Mouse (Mus musculus): Measurements from ENCODE around the gene Mrpl37. TPM values are rescaled to one million over a fixed set of nuclear protein-coding genes. Genes with fewer than 3 reads are reported as not detected.

The Mrpl37 gene
- total and polyA plus RNA-seq, 3 experiments: 53.5 to 123 (median 53.6) TPM

Other genes with a start within 250 kb of the Mrpl37 start
- gene Ssbp3, start 156.2 kb downstream of the Mrpl37 start, total RNA-seq (2012; rRNA removed): 32.4 and 34.2 TPM in 2 replicates
- 76.2 and 76.5 TPM in 2 replicates for gene Ssbp3, start 156.2 kb downstream of the Mrpl37 start, total RNA-seq (2014; rRNA removed)
- gene Ssbp3, start 156.2 kb downstream of the Mrpl37 start, polyA plus RNA-seq (2012; ENCODE audit: insufficient read length, low read depth): 125 and 129 TPM in 2 replicates
- 14.0 and 16.4 TPM in 2 replicates for gene Cyb5rl, start 120 bp upstream of the Mrpl37 start, total RNA-seq (2012; rRNA removed)
- 22.7 and 23.4 TPM in 2 replicates for gene Cyb5rl, start 120 bp upstream of the Mrpl37 start, total RNA-seq (2014; rRNA removed)
- 19.3 and 24.9 TPM in 2 replicates for gene Cyb5rl, start 120 bp upstream of the Mrpl37 start, polyA plus RNA-seq (2012; ENCODE audit: insufficient read length, low read depth)
- gene Cdcp2, start 30.0 kb upstream of the Mrpl37 start, total RNA-seq (2012; rRNA removed): 9.9 and 13.4 TPM in 2 replicates
- gene Cdcp2, start 30.0 kb upstream of the Mrpl37 start, total RNA-seq (2014; rRNA removed): 6.6 and 6.9 TPM in 2 replicates
- gene Cdcp2, start 30.0 kb upstream of the Mrpl37 start, polyA plus RNA-seq (2012; ENCODE audit: insufficient read length, low read depth): 14.7 and 16.9 TPM in 2 replicates
- 54.4 and 71.8 TPM in 2 replicates for gene Tmem59, start 111.5 kb upstream of the Mrpl37 start, total RNA-seq (2012; rRNA removed)
- gene Tmem59, start 111.5 kb upstream of the Mrpl37 start, total RNA-seq (2014; rRNA removed): 50.7 and 57.2 TPM in 2 replicates
- gene Tmem59, start 111.5 kb upstream of the Mrpl37 start, polyA plus RNA-seq (2012; ENCODE audit: insufficient read length, low read depth): 61.9 and 68.5 TPM in 2 replicates
- 16.5 and 19.3 TPM in 2 replicates for gene Tceanc2, start 112.2 kb upstream of the Mrpl37 start, total RNA-seq (2012; rRNA removed)
- 24.8 and 35.4 TPM in 2 replicates for gene Tceanc2, start 112.2 kb upstream of the Mrpl37 start, total RNA-seq (2014; rRNA removed)
- 34.8 and 39.4 TPM in 2 replicates for gene Tceanc2, start 112.2 kb upstream of the Mrpl37 start, polyA plus RNA-seq (2012; ENCODE audit: insufficient read length, low read depth)
- not detected in 2 replicates for gene Ldlrad1, start 142.3 kb upstream of the Mrpl37 start, total RNA-seq (2012; rRNA removed)
- gene Ldlrad1, start 142.3 kb upstream of the Mrpl37 start, total RNA-seq (2014; rRNA removed): not detected in 2 replicates
- not detected in 2 replicates for gene Ldlrad1, start 142.3 kb upstream of the Mrpl37 start, polyA plus RNA-seq (2012; ENCODE audit: insufficient read length, low read depth)
- gene Lrrc42, start 186.7 kb upstream of the Mrpl37 start, total RNA-seq (2012; rRNA removed): 13.0 and 13.7 TPM in 2 replicates
- 15.3 and 24.9 TPM in 2 replicates for gene Lrrc42, start 186.7 kb upstream of the Mrpl37 start, total RNA-seq (2014; rRNA removed)
- gene Lrrc42, start 186.7 kb upstream of the Mrpl37 start, polyA plus RNA-seq (2012; ENCODE audit: insufficient read length, low read depth): 48.2 and 72.9 TPM in 2 replicates
- 35.4 and 46.3 TPM in 2 replicates for gene Hspb11, start 186.7 kb upstream of the Mrpl37 start, total RNA-seq (2012; rRNA removed)
- 38.7 and 40.7 TPM in 2 replicates for gene Hspb11, start 186.7 kb upstream of the Mrpl37 start, total RNA-seq (2014; rRNA removed)
- 19.7 and 20.2 TPM in 2 replicates for gene Hspb11, start 186.7 kb upstream of the Mrpl37 start, polyA plus RNA-seq (2012; ENCODE audit: insufficient read length, low read depth)
- 0.25 and 0.38 TPM in 2 replicates for gene Dio1, start 240.3 kb upstream of the Mrpl37 start, total RNA-seq (2012; rRNA removed)
- gene Dio1, start 240.3 kb upstream of the Mrpl37 start, total RNA-seq (2014; rRNA removed): 1.3 and 1.7 TPM in 2 replicates
- 0.23 and 0.67 TPM in 2 replicates for gene Dio1, start 240.3 kb upstream of the Mrpl37 start, polyA plus RNA-seq (2012; ENCODE audit: insufficient read length, low read depth)
- 47.2 and 49.4 TPM in 2 replicates for gene Yipf1, start 247.5 kb upstream of the Mrpl37 start, total RNA-seq (2012; rRNA removed)
- 60.5 and 61.0 TPM in 2 replicates for gene Yipf1, start 247.5 kb upstream of the Mrpl37 start, total RNA-seq (2014; rRNA removed)
- 47.2 and 52.8 TPM in 2 replicates for gene Yipf1, start 247.5 kb upstream of the Mrpl37 start, polyA plus RNA-seq (2012; ENCODE audit: insufficient read length, low read depth)

Data from CH12.LX (cell line).